Mouse (Mus musculus) kidney, embryonic 15.5 days (tissue): Measurements from ENCODE around the gene Gm13694. TPM values are rescaled to one million over a fixed set of nuclear protein-coding genes. Genes with fewer than 3 reads are reported as not detected.

ENCODE experiments used
- polyA plus RNA-seq: library from polyadenylated mRNA; unstranded; fragments of >200 nt; fragmentation: Nextera tagmentation; extraction: Ambion mirVana; gene quantifications from 2 replicates; pipeline ENCODE4 v1.2.1, GENCODE M21; 2015

Gm13694 gene
- polyA plus RNA-seq, 1 experiment from 2014 or later = not detected

Other genes starting within 250 kb of the Gm13694 start
- 5.4 and 6.4 TPM in 2 replicates for gene Fam171b, start 166.3 kb upstream of the Gm13694 start, polyA plus RNA-seq
- gene Zswim2, start 37.7 kb upstream of the Gm13694 start, polyA plus RNA-seq = not detected in 2 replicates
- gene Gm13698, start 23.2 kb upstream of the Gm13694 start, polyA plus RNA-seq = not detected in 2 replicates
- gene Gm13693, start 17.4 kb upstream of the Gm13694 start, polyA plus RNA-seq = not detected in 2 replicates
- gene Gm13695, start 11.6 kb upstream of the Gm13694 start, polyA plus RNA-seq = not detected in 2 replicates
- not detected in 2 replicates for gene Gm13696, start 5.8 kb upstream of the Gm13694 start, polyA plus RNA-seq
- gene Gm13697, start 5.8 kb downstream of the Gm13694 start, polyA plus RNA-seq = not detected in 2 replicates
- not detected in 2 replicates for gene Gm13691, start 11.6 kb downstream of the Gm13694 start, polyA plus RNA-seq